Mouse (Mus musculus) stomach, postnatal 0 days (tissue): ENCODE data around the gene Rpl12.

Experiments used
- CTCF ChIP-seq: IDR thresholded peaks from 2 replicates; pipeline ENCODE4 v1.5.1; 2016; ENCODE audit warnings: antibody characterized with exemption, low read depth, mild to moderate bottlenecking, moderate library complexity
- EP300 ChIP-seq: optimal IDR thresholded peaks from 2 replicates; pipeline ENCODE3; 2016; ENCODE audit warnings: antibody characterized with exemption

DNA sequence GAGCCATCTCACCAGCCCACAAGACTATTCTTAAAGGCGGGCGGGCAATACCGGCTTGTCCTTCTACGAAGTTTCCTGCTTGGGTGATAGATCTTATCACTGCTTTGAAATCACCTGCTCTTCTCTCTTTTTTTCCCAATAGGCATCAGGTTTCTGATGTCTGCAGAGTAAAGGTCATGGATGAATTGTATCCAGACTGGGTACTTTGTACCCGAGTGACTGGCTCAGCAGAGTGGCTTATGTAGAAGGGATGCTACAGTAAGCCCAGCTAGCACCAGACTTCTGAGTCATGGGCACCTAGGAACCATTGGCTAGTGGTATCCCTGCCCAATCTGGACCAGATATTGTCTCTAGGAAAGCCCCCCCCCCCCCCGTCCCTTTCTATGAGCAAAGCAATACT, 22.3 kb downstream of the Rpl12 start:
- TF ChIP-seq CTCF (no peak), EP300 (no peak)
